Mouse (Mus musculus): ENCODE data around the gene Ampd2. TPM values are rescaled to one million over a fixed set of nuclear protein-coding genes. Genes with fewer than 3 reads are reported as not detected.

The Ampd2 gene
- total and polyA plus RNA-seq, 3 experiments, result 54.9 to 201 TPM; not detected in 1

- Histone ChIP-seq H3K9ac (ENCODE audit: control insufficient read depth, low read depth, low read length, poor library complexity, severe bottlenecking) (peak overlapping the region; percentile 55), H3K79me2 (ENCODE audit: control insufficient read depth, insufficient read depth, low read length, poor library complexity) (peaks cover 53% of the 10 kb centered on the region), H3K4me3 (ENCODE audit: control insufficient read depth in 1 of 2, insufficient read depth in 1 of 2, low read depth in 2 of 2, low read length in 2 of 2) (peak overlapping the region; percentile 27 to 89; a peak in 3 of 4 replicates), H3K27me3 (ENCODE audit: control insufficient read depth in 1 of 2, insufficient read depth in 2 of 2, low read length in 2 of 2) (no peaks in the 10 kb centered on the region), H3K9me3 (replicated peaks; ENCODE audit: insufficient read depth, low read length) (no peaks in the 10 kb centered on the region), H3K36me3 (ENCODE audit: control insufficient read depth in 1 of 2, insufficient read depth in 2 of 2, low read length in 2 of 2) (peaks cover 6 to 34% of the 10 kb centered on the region in 2 experiments), H3K4me1 (ENCODE audit: control insufficient read depth in 1 of 2, insufficient read depth in 2 of 2, low read length in 2 of 2) (peaks cover 12 to 34% of the 10 kb centered on the region in 2 experiments), H3K27ac (ENCODE audit: control insufficient read depth, low read depth, low read length) (peak overlapping the region; percentile 70)
- peak; percentile 46; the same call in 1 of the 2 replicates for TF ChIP-seq HCFC1 (IDR thresholded peaks at IDR 0.05; ENCODE audit: low read depth, low read length)
- TF ChIP-seq E2F4 (IDR thresholded peaks at IDR 0.05; ENCODE audit: borderline replicate concordance, low read depth, low read length), result no peak
- no peak for TF ChIP-seq NELFE (IDR thresholded peaks at IDR 0.05; ENCODE audit: low read depth, low read length)
- peak; percentile 65; the same call in 1 of the 2 replicates for TF ChIP-seq GATA1 (IDR thresholded peaks at IDR 0.05; ENCODE audit: low read depth, low read length)
- no peak for TF ChIP-seq UBTF (IDR thresholded peaks at IDR 0.05; ENCODE audit: borderline replicate concordance, insufficient read depth, low read depth, low read length)
- peak; percentile 8; the same call in 1 of the 2 replicates for TF ChIP-seq RCOR1 (IDR thresholded peaks at IDR 0.05; ENCODE audit: low read depth, low read length)
- TF ChIP-seq MYB (IDR thresholded peaks at IDR 0.05; ENCODE audit: low read depth, low read length), result no peak
- 0 out of 2 replicates have a peak, but pooled peaks have one; percentile 2 for TF ChIP-seq SMC3 (IDR thresholded peaks at IDR 0.05; ENCODE audit: low read depth, low read length)
- TF ChIP-seq CHD2 (IDR thresholded peaks at IDR 0.05; ENCODE audit: low read length), result no peak
- peak; percentile 58 to 66; a peak in 3 of 4 replicates for TF ChIP-seq EP300 (IDR thresholded peaks at IDR 0.05; ENCODE audit: low read depth in 1 of 2, low read length in 2 of 2)
- peak; percentile 33; the same call in 1 of the 2 replicates for TF ChIP-seq MYC (IDR thresholded peaks at IDR 0.05; ENCODE audit: low read depth, low read length)
- TF ChIP-seq NRF1 (IDR thresholded peaks at IDR 0.05; ENCODE audit: insufficient read depth, low read depth, low read length, poor library complexity, severe bottlenecking), result no peak
- TF ChIP-seq ETS1 (IDR thresholded peaks at IDR 0.05; ENCODE audit: low read depth, low read length), result peak; percentile 55; the same call in 1 of the 2 replicates
- TF ChIP-seq MEF2A (IDR thresholded peaks at IDR 0.05; ENCODE audit: extremely low read depth, insufficient replicate concordance, low read depth, low read length, poor library complexity, severe bottlenecking), result no peak
- TF ChIP-seq POLR2AphosphoS5 (IDR thresholded peaks at IDR 0.05; ENCODE audit: borderline replicate concordance, low read depth, low read length), result no peak
- TF ChIP-seq TCF12 (IDR thresholded peaks at IDR 0.05; ENCODE audit: low read depth, low read length), result peak; percentile 53; the same call in 1 of the 2 replicates
- no peak for TF ChIP-seq KAT2A (conservative IDR thresholded peaks at IDR 0.05; ENCODE audit: low read depth, low read length)
- TF ChIP-seq SIN3A (IDR thresholded peaks at IDR 0.05; ENCODE audit: low read length), result peak; percentile 73
- TF ChIP-seq MXI1 (IDR thresholded peaks at IDR 0.05; ENCODE audit: low read depth, low read length), result peak; percentile 66
- TF ChIP-seq BHLHE40 (IDR thresholded peaks at IDR 0.05; ENCODE audit: borderline replicate concordance, low read depth, low read length), result no peak
- no peak for TF ChIP-seq JUND (IDR thresholded peaks at IDR 0.05; ENCODE audit: low read depth, low read length)
- TF ChIP-seq MAX (IDR thresholded peaks at IDR 0.05; ENCODE audit: low read length), result peak; percentile 30; the same call in 1 of the 2 replicates
- no peak for TF ChIP-seq ZNF384 (IDR thresholded peaks at IDR 0.05; ENCODE audit: low read depth, low read length)
- peak; percentile 66 for DNase-seq (ENCODE audit: low read depth, low spot score)
Measured at GRCm38 (mm10) chr3:108083161-108083560, 3.3 kb downstream of the Ampd2 start.
